Mouse (Mus musculus) macrophage (primary cell): ENCODE data around the gene Pkn1. TPM values are rescaled to one million over a fixed set of nuclear protein-coding genes. Genes with fewer than 3 reads are reported as not detected.

Experiments used
- H3K27ac ChIP-seq: fragments of 350-480 bp; formaldehyde crosslinking; 2 replicates; pipeline ENCODE4 v1.9.0; 2021
- H3K36me3 ChIP-seq: fragments of 350-480 bp; formaldehyde crosslinking; 2 replicates; pipeline ENCODE4 v1.9.0; 2021; ENCODE audit errors: inconsistent target
- H3K4me3 ChIP-seq: fragments of 350-480 bp; formaldehyde crosslinking; 2 replicates; pipeline ENCODE4 v1.9.0; 2021; ENCODE audit errors: inconsistent target
- H3K79me2 ChIP-seq: fragments of 350-480 bp; formaldehyde crosslinking; 2 replicates; pipeline ENCODE4 v1.9.0; 2021; ENCODE audit errors: inconsistent target
- WGBS: methylation state at CpG from one replicate; pipeline ENCODE4 v1.1.7; 2026; ENCODE audit warnings: inconsistent platforms; ENCODE audit not compliant: missing documents; 5-methylcytosine and 5-hydroxymethylcytosine counted together
- polyA plus RNA-seq: library from polyadenylated mRNA; stranded (reverse); fragments of 250-400 nt; gene quantifications from 3 replicates; pipeline ENCODE4 v1.2.4, GENCODE M21; 2018; ENCODE audit warnings: inconsistent platforms
- total RNA-seq, 78 experiments: library from RNA; depleted of rRNA; stranded (reverse); fragments of 250-400 nt; gene quantifications; 1 replicate in 9 of 78; 2 replicates in 24 of 78; 3 replicates in 43 of 78; 4 replicates in 2 of 78; pipeline ENCODE4 v1.2.4; 2018; ENCODE audit warnings: inconsistent platforms in 56 of 78

Pkn1 gene
- 100 to 1,000 TPM; 197 to 855 (median 544) TPM for total RNA-seq (2018; cell fraction: chromatin; rRNA removed)
- total RNA-seq (2018; cell fraction: cytosol; rRNA removed) = 100 to 1,000 TPM in 19 of 26 experiments, 10 to 100 TPM in 7; 81.1 to 165 (median 118) TPM
- total RNA-seq (2018; cell fraction: nucleus; rRNA removed) = 100 to 1,000 TPM; 156 to 497 (median 323) TPM
- 76.4 to 110 TPM (median 109 TPM) in 3 replicates for polyA plus RNA-seq

GRCm38 (mm10) chr8:83698661-83699453 lies at the start of gene Pkn1:
Pkn1 (minus strand) TSS chr8:83699179.
- Histone ChIP-seq H3K27ac (peak within 1 kb of the TSS; percentile 80), H3K4me3 (peak within 1 kb of the TSS; percentile 61), H3K79me2 (peaks cover 49% of the 10 kb centered on the region), H3K36me3 (no peaks in the 10 kb centered on the region)
- 1% methylated on average over 67 of the region's 85 CpGs for WGBS

- no peaks in the 10 kb centered on the region for H3K36me3 ChIP-seq
- whole genome bisulfite sequencing = 0% methylated on average over 3 of the region's 3 CpGs
Measured at GRCm38 (mm10) chr8:83748708-83749107, 49.7 kb upstream of the Pkn1 start.

GRCm38 (mm10) chr8:83747661-83748346 lies 48.8 kb upstream of the Pkn1 start:
- peak overlapping the region; percentile 59 for H3K27ac ChIP-seq
- 2% methylated on average over 28 of the region's 28 CpGs for WGBS
- H3K36me3 ChIP-seq = no peaks in the 10 kb centered on the region
- H3K4me3 ChIP-seq = no peak overlapping the region; the same call in 1 of the 2 replicates
- no peaks in the 10 kb centered on the region for H3K79me2 ChIP-seq

More at GRCm38 (mm10) chr8:83748708-83749107, 49.7 kb upstream of the Pkn1 start:
- Histone ChIP-seq H3K27ac (peak overlapping the region; percentile 59), H3K4me3 (no peak overlapping the region), H3K79me2 (no peaks in the 10 kb centered on the region)

GRCm38 (mm10) chr8:83744070-83744469 lies 45.1 kb upstream of the Pkn1 start:
- WGBS = 99% methylated on average over 4 of the region's 4 CpGs
- peaks cover 18% of the 10 kb centered on the region; the same call in 1 of the 2 replicates for H3K79me2 ChIP-seq
- no peak overlapping the region for H3K4me3 ChIP-seq
- H3K27ac ChIP-seq = no peak overlapping the region
- no peaks in the 10 kb centered on the region for H3K36me3 ChIP-seq

- Histone ChIP-seq H3K79me2 (peaks cover 26% of the 10 kb centered on the region; the same call in 1 of the 2 replicates), H3K36me3 (no peaks in the 10 kb centered on the region), H3K27ac (peak overlapping the region; percentile 70), H3K4me3 (no peak overlapping the region)
- 93% methylated on average over 6 of the region's 6 CpGs for WGBS
Measured at GRCm38 (mm10) chr8:83742968-83743367, 44.0 kb upstream of the Pkn1 start.

GRCm38 (mm10) chr8:83741849-83742655 lies 43.1 kb upstream of the Pkn1 start:
- peak overlapping the region; percentile 70 for H3K27ac ChIP-seq
- 59% methylated on average over 19 of the region's 19 CpGs for WGBS
- H3K79me2 ChIP-seq = peaks cover 33% of the 10 kb centered on the region; the same call in 1 of the 2 replicates
- no peaks in the 10 kb centered on the region for H3K36me3 ChIP-seq
- H3K4me3 ChIP-seq = peak overlapping the region; percentile 33

- H3K4me3 ChIP-seq = peak within 1 kb of the TSS; percentile 45
- no peaks in the 10 kb centered on the region for H3K36me3 ChIP-seq
- peak within 1 kb of the TSS; percentile 70 for H3K27ac ChIP-seq
- WGBS = 11% methylated on average over 43 of the region's 56 CpGs
- peaks cover 42% of the 10 kb centered on the region; the same call in 1 of the 2 replicates for H3K79me2 ChIP-seq
Measured at GRCm38 (mm10) chr8:83740976-83741741, 42.2 kb upstream of the Pkn1 start, which contains the start of gene Adgre5. Adgre5 (minus strand) TSS chr8:83741326.

GRCm38 (mm10) chr8:83740586-83740975 lies 41.6 kb upstream of the Pkn1 start:
- H3K79me2 ChIP-seq = peaks cover 48% of the 10 kb centered on the region; the same call in 1 of the 2 replicates
- H3K27ac ChIP-seq = peak overlapping the region; percentile 40
- H3K36me3 ChIP-seq = no peaks in the 10 kb centered on the region
- H3K4me3 ChIP-seq = peak overlapping the region; percentile 45
- WGBS = 16% methylated on average over 3 of the region's 3 CpGs

GRCm38 (mm10) chr8:83739711-83740468 lies 40.9 kb upstream of the Pkn1 start:
- Histone ChIP-seq H3K27ac (0 out of 2 replicates have a peak overlapping the region, but pooled peaks have one; percentile 40), H3K36me3 (no peaks in the 10 kb centered on the region), H3K79me2 (peaks cover 55% of the 10 kb centered on the region; the same call in 1 of the 2 replicates), H3K4me3 (peak overlapping the region; percentile 45)
- 39% methylated on average over 8 of the region's 8 CpGs for WGBS

GRCm38 (mm10) chr8:83738949-83739710 lies 40.2 kb upstream of the Pkn1 start:
- Histone ChIP-seq H3K27ac (no peak overlapping the region), H3K79me2 (peaks cover 62% of the 10 kb centered on the region; the same call in 1 of the 2 replicates), H3K36me3 (peaks cover 2% of the 10 kb centered on the region; the same call in 1 of the 2 replicates), H3K4me3 (no peak overlapping the region)
- WGBS = 85% methylated on average over 10 of the region's 10 CpGs

GRCm38 (mm10) chr8:83737852-83738562 lies 39.0 kb upstream of the Pkn1 start:
- Histone ChIP-seq H3K27ac (peak overlapping the region; percentile 71), H3K36me3 (peaks cover 12% of the 10 kb centered on the region; the same call in 1 of the 2 replicates), H3K4me3 (no peak overlapping the region), H3K79me2 (peaks cover 69% of the 10 kb centered on the region; the same call in 1 of the 2 replicates)
- 22% methylated on average over 4 of the region's 4 CpGs for WGBS
